ENCODE assay signal across 8 mouse cellular contexts in genomic region chr8:111729233-111730170, GRCm38 (mm10). TPM values are rescaled to one million over a fixed set of nuclear protein-coding genes. Genes with fewer than 3 reads are reported as not detected.
DNase-seq lines count a peak whose midpoint lies in the region; ATAC-seq lines count a peak whose summit lies in the region.

No protein-coding gene starts in this region.

- H3K27ac ChIP-seq in forebrain, embryonic 10.5 days, result peak overlapping the region; percentile 31; the same call in 1 of the 2 replicates
- H3K27ac ChIP-seq in forebrain, embryonic 11.5 days (ENCODE audit: low read depth, low read length), result no peak overlapping the region
- no peak overlapping the region for H3K27ac ChIP-seq in forebrain, embryonic 14.5 days (ENCODE audit: low read depth, low read length)
- H3K27ac ChIP-seq in midbrain, embryonic 10.5 days (replicated peaks), result no peak overlapping the region

- no peak for ATAC-seq in forebrain, embryonic 11.5 days (replicated peaks; ENCODE audit: low FRiP score)
- no peak for ATAC-seq in forebrain, embryonic 14.5 days

- DNase-seq in forebrain, embryonic 10.5 days (ENCODE audit: extremely low spot score, low spot score), result no peak
- no peak for DNase-seq in forebrain, embryonic 11.5 days (ENCODE audit: low spot score)
- peak; percentile 4 for DNase-seq in right cerebral cortex, postnatal 25 days
- DNase-seq in right cerebral cortex, postnatal 4 days, result no peak
- DNase-seq in kidney, postnatal 25 days, result peak; percentile 78 to 93
- no peak for DNase-seq in spleen, postnatal 10 days (ENCODE audit: low spot score in 2 of 2)
- DNase-seq in forebrain, embryonic 14.5 days (ENCODE audit: low spot score), result no peak
- no peak for DNase-seq in midbrain, embryonic 10.5 days (ENCODE audit: low spot score)

- no peak overlapping the region for H3K4me2 ChIP-seq in forebrain, embryonic 11.5 days (ENCODE audit: low read depth, low read length, severe bottlenecking)
- no peak overlapping the region for H3K4me2 ChIP-seq in forebrain, embryonic 14.5 days (ENCODE audit: low read length)

- 77% methylated on average over 7 of the region's 7 CpGs for WGBS in forebrain, embryonic 10.5 days
- WGBS in forebrain, embryonic 11.5 days, result 68% methylated on average over 7 of the region's 7 CpGs
- 80% methylated on average over 7 of the region's 7 CpGs for WGBS in forebrain, embryonic 14.5 days
- WGBS in midbrain, embryonic 10.5 days, result 71% methylated on average over 7 of the region's 7 CpGs

- peaks cover 2% of the 10 kb centered on the region for H3K36me3 ChIP-seq in forebrain, embryonic 10.5 days (replicated peaks)
- H3K36me3 ChIP-seq in forebrain, embryonic 11.5 days (ENCODE audit: control insufficient read depth, insufficient read depth, low read length), result no peaks in the 10 kb centered on the region
- H3K36me3 ChIP-seq in forebrain, embryonic 14.5 days (ENCODE audit: control insufficient read depth, insufficient read depth, low read length), result no peaks in the 10 kb centered on the region
- H3K36me3 ChIP-seq in midbrain, embryonic 10.5 days, result 0 out of 2 replicates have a peak, but pooled peaks cover 8% of the 10 kb centered on the region

- peaks cover 79% of the 10 kb centered on the region for H3K4me1 ChIP-seq in forebrain, embryonic 10.5 days
- H3K4me1 ChIP-seq in forebrain, embryonic 11.5 days (replicated peaks; ENCODE audit: control insufficient read depth, insufficient read depth, low read length), result peaks cover 32% of the 10 kb centered on the region
- H3K4me1 ChIP-seq in forebrain, embryonic 14.5 days (ENCODE audit: control insufficient read depth, insufficient read depth, low read length), result peaks cover 34% of the 10 kb centered on the region
- H3K4me1 ChIP-seq in midbrain, embryonic 10.5 days, result peaks cover 71% of the 10 kb centered on the region

- no peak overlapping the region for H3K9ac ChIP-seq in forebrain, embryonic 11.5 days (ENCODE audit: low read length)
- H3K9ac ChIP-seq in forebrain, embryonic 14.5 days (ENCODE audit: low read length), result no peak overlapping the region

- H3K4me3 ChIP-seq in forebrain, embryonic 10.5 days, result no peak overlapping the region; the same call in 1 of the 2 replicates
- H3K4me3 ChIP-seq in forebrain, embryonic 11.5 days (ENCODE audit: low read depth, low read length), result no peak overlapping the region
- H3K4me3 ChIP-seq in forebrain, embryonic 14.5 days (ENCODE audit: low read depth, low read length), result no peak overlapping the region
- no peak overlapping the region; the same call in 1 of the 2 replicates for H3K4me3 ChIP-seq in midbrain, embryonic 10.5 days

- H3K27me3 ChIP-seq in forebrain, embryonic 10.5 days (ENCODE audit: poor library complexity, severe bottlenecking), result no peaks in the 10 kb centered on the region
- no peaks in the 10 kb centered on the region for H3K27me3 ChIP-seq in forebrain, embryonic 11.5 days (ENCODE audit: control insufficient read depth, insufficient read depth, low read length)
- no peaks in the 10 kb centered on the region for H3K27me3 ChIP-seq in forebrain, embryonic 14.5 days (replicated peaks; ENCODE audit: control insufficient read depth, insufficient read depth, low read length)
- no peaks in the 10 kb centered on the region for H3K27me3 ChIP-seq in midbrain, embryonic 10.5 days (ENCODE audit: low read depth, poor library complexity, severe bottlenecking)

- no peaks in the 10 kb centered on the region for H3K9me3 ChIP-seq in forebrain, embryonic 10.5 days
- no peaks in the 10 kb centered on the region for H3K9me3 ChIP-seq in forebrain, embryonic 11.5 days (ENCODE audit: control insufficient read depth, low read length)
- H3K9me3 ChIP-seq in forebrain, embryonic 14.5 days (replicated peaks; ENCODE audit: control insufficient read depth, low read length), result no peaks in the 10 kb centered on the region
- no peaks in the 10 kb centered on the region for H3K9me3 ChIP-seq in midbrain, embryonic 10.5 days (replicated peaks)

RNA-seq across cellular contexts. Expression of gene Bcar1, which starts 14.1 kb away (rescaled TPM):
- polyA plus RNA-seq in forebrain, embryonic 10.5 days (2016; fragmentation: Nextera tagmentation; extraction: Ambion mirVana), result 46.6 and 49.9 TPM in 2 replicates
- 60.1 and 60.8 TPM in 2 replicates for polyA plus RNA-seq in forebrain, embryonic 11.5 days (2014; fragmentation: Nextera tagmentation; extraction: Ambion mirVana)
- polyA plus RNA-seq in forebrain, embryonic 14.5 days (2014; fragmentation: Nextera tagmentation; extraction: Ambion mirVana), result 41.2 and 44.2 TPM in 2 replicates
- polyA plus RNA-seq in midbrain, embryonic 10.5 days (2016; fragmentation: Nextera tagmentation; extraction: Ambion mirVana), result 52.4 and 53.7 TPM in 2 replicates

RNA-seq across cellular contexts. Expression of gene Ctrb1, which starts 38.7 kb away (rescaled TPM):
- not detected in 2 replicates for polyA plus RNA-seq in forebrain, embryonic 10.5 days (2016; fragmentation: Nextera tagmentation; extraction: Ambion mirVana)
- polyA plus RNA-seq in forebrain, embryonic 11.5 days (2014; fragmentation: Nextera tagmentation; extraction: Ambion mirVana), result not detected in 2 replicates
- polyA plus RNA-seq in forebrain, embryonic 14.5 days (2014; fragmentation: Nextera tagmentation; extraction: Ambion mirVana), result not detected in 2 replicates
- polyA plus RNA-seq in midbrain, embryonic 10.5 days (2016; fragmentation: Nextera tagmentation; extraction: Ambion mirVana), result not detected in 2 replicates

Comparison
In these comparisons a context has a peak if more than half of its experiments do, and no peak if none do; other contexts are left out.
1. DNase-seq: peak in right cerebral cortex, postnatal 25 days (single experiment) and kidney, postnatal 25 days (2 of 2); none in forebrain, embryonic 10.5 days (single experiment), forebrain, embryonic 11.5 days (single experiment), right cerebral cortex, postnatal 4 days (single experiment), spleen, postnatal 10 days (0 of 2), forebrain, embryonic 14.5 days (single experiment) and midbrain, embryonic 10.5 days (single experiment).